Mouse (Mus musculus): ENCODE measurements around the gene Unc5c. TPM values are rescaled to one million over a fixed set of nuclear protein-coding genes. Genes with fewer than 3 reads are reported as not detected.
A peak's percentile ranks its signal among the peaks of the same experiment; 100 is the strongest.

Gene Unc5c
- total and polyA plus RNA-seq, 2 experiments from 2014 or later, result 9.2 to 28.3 TPM

DNA sequence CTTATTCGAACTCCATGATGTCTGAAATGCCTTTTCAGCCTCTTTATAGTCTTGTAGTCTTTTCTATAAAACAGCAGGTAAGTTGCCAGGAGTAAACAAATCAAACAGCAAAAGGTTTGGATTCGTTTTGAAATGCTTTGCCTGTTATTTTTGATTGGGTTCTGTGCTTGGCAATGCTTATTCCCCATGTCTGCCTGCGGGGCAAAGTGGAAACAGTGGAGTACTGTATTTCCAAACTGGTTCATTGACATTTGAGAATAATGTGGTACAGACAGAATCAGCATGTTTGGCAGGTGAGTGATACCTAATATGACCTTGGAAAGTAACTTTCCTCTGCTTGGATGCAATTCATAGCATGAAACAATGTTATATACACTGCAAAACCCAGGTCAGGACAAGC lies 292.2 kb downstream of the Unc5c start:
- H3K27me3 ChIP-seq (ENCODE audit: insufficient read depth, low read length), result no peaks in the 10 kb centered on the region

DNA sequence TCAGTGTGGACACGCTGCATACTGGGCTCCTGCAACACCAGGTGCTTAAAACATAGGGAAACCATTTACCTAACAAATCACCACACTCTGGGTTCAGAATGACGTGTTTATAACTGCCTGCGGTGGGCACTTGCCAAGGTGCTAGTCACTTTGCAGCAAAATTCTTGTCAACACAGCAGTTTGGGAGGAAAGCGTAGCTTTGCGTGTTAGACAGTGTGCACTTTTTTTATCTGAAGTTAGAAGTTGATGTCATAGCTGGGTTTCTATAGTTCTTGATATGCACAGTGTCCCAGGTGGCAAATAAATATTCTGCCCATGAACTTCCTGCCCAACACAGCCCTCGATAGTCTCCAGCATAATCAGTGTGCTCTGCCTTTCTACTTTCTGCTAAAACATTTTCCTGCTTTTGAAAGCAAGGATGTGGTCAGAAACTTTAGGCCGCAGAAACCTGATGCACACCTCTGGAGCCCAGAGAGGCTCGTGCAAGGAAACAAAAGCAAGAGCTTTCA lies 313.4 kb downstream of the Unc5c start:
- H3K27ac ChIP-seq (ENCODE audit: low read depth, low read length), result no peak overlapping the region
- H3K4me3 ChIP-seq (ENCODE audit: low read depth, low read length), result no peak overlapping the region
- DNase-seq, result no peak
- no peaks in the 10 kb centered on the region for H3K9me3 ChIP-seq (ENCODE audit: low read length)
- TF ChIP-seq CTCF (IDR thresholded peaks at IDR 0.05; ENCODE audit: low read depth), result no peak
- no peak overlapping the region for H3K9ac ChIP-seq
- no peak overlapping the region for H3K4me2 ChIP-seq (ENCODE audit: low read depth)
- WGBS, result 70% methylated on average over 8 of the region's 8 CpGs
- H3K4me1 ChIP-seq (ENCODE audit: insufficient read depth), result no peaks in the 10 kb centered on the region
- H3K36me3 ChIP-seq (ENCODE audit: insufficient read depth), result no peaks in the 10 kb centered on the region
- no peaks in the 10 kb centered on the region for H3K27me3 ChIP-seq (ENCODE audit: insufficient read depth, low read length)
- peak; percentile 25; the same call in 1 of the 2 replicates for ATAC-seq

More for the DNA sequence above, 292.2 kb downstream of the Unc5c start:
- no peak overlapping the region for H3K4me2 ChIP-seq (ENCODE audit: low read depth)
- H3K9ac ChIP-seq, result no peak overlapping the region
- 68% methylated on average over 3 of the region's 3 CpGs for WGBS
- H3K4me3 ChIP-seq (ENCODE audit: low read depth, low read length), result no peak overlapping the region
- TF ChIP-seq CTCF (IDR thresholded peaks at IDR 0.05; ENCODE audit: low read depth), result no peak
- DNase-seq, result no peak
- no peak for ATAC-seq
- H3K4me1 ChIP-seq (ENCODE audit: insufficient read depth), result no peaks in the 10 kb centered on the region
- H3K9me3 ChIP-seq (ENCODE audit: low read length), result no peaks in the 10 kb centered on the region
- H3K27ac ChIP-seq (ENCODE audit: low read depth, low read length), result no peak overlapping the region
- H3K36me3 ChIP-seq (ENCODE audit: insufficient read depth), result no peaks in the 10 kb centered on the region

DNA sequence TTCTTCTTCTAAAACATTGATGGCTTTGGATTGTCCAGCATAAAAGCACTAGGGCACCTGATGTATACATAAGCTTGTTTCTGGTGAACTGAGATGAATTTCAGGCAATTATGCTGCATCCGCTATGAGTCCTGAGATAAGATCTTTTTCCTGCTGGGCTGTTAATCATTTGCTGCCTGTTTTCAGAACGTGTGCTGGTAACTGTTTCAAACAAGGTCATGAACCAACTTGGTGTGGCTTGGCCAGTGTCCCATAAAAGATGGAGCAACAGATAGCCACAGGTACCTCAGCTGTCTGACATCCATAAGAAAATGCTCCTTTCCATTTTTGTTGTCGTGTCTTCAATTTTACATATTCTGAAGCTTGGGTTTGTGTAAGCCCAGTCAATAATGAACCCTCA lies 314.2 kb downstream of the Unc5c start:
- H3K36me3 ChIP-seq (ENCODE audit: insufficient read depth), result no peaks in the 10 kb centered on the region
- H3K4me2 ChIP-seq (ENCODE audit: low read depth), result no peak overlapping the region
- no peaks in the 10 kb centered on the region for H3K4me1 ChIP-seq (ENCODE audit: insufficient read depth)
- DNase-seq (no peak), ATAC-seq (no peak)
- no peak overlapping the region for H3K4me3 ChIP-seq (ENCODE audit: low read depth, low read length)
- 73% methylated on average over 3 of the region's 3 CpGs for WGBS
- H3K27me3 ChIP-seq (ENCODE audit: insufficient read depth, low read length), result no peaks in the 10 kb centered on the region
- H3K27ac ChIP-seq (ENCODE audit: low read depth, low read length), result no peak overlapping the region
- H3K9me3 ChIP-seq (ENCODE audit: low read length), result no peaks in the 10 kb centered on the region
- no peak overlapping the region for H3K9ac ChIP-seq
- no peak for TF ChIP-seq CTCF (IDR thresholded peaks at IDR 0.05; ENCODE audit: low read depth)

DNA sequence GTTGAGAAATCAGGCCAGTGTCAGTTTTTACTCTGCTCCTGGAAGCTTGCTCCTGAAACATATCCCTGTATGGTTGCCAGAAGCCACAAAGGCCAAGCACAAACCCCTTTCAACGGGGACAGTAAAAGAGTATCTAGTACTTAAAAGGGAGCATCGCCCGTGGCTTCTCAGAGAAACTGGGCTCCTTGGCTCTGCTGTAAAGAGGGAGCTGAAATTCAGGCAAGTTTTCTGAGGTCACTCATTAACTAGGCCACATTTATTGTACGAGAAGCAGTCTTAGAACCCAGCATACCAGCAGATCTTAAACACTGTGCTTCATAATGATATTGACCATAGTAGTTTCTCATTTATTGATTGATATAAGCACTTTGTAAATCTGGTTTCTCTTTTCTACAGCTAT lies 317.5 kb downstream of the Unc5c start:
- H3K4me1 ChIP-seq (ENCODE audit: insufficient read depth), result no peaks in the 10 kb centered on the region
- no peak overlapping the region for H3K4me2 ChIP-seq (ENCODE audit: low read depth)
- WGBS, result 71% methylated on average over 4 of the region's 4 CpGs
- no peaks in the 10 kb centered on the region for H3K27me3 ChIP-seq (ENCODE audit: insufficient read depth, low read length)
- H3K4me3 ChIP-seq (ENCODE audit: low read depth, low read length), result no peak overlapping the region
- H3K9ac ChIP-seq, result no peak overlapping the region
- no peak for DNase-seq
- H3K27ac ChIP-seq (ENCODE audit: low read depth, low read length), result no peak overlapping the region
- TF ChIP-seq CTCF (IDR thresholded peaks at IDR 0.05; ENCODE audit: low read depth), result no peak
- ATAC-seq, result no peak
- no peaks in the 10 kb centered on the region for H3K36me3 ChIP-seq (ENCODE audit: insufficient read depth)
- no peaks in the 10 kb centered on the region for H3K9me3 ChIP-seq (ENCODE audit: low read length)

DNA sequence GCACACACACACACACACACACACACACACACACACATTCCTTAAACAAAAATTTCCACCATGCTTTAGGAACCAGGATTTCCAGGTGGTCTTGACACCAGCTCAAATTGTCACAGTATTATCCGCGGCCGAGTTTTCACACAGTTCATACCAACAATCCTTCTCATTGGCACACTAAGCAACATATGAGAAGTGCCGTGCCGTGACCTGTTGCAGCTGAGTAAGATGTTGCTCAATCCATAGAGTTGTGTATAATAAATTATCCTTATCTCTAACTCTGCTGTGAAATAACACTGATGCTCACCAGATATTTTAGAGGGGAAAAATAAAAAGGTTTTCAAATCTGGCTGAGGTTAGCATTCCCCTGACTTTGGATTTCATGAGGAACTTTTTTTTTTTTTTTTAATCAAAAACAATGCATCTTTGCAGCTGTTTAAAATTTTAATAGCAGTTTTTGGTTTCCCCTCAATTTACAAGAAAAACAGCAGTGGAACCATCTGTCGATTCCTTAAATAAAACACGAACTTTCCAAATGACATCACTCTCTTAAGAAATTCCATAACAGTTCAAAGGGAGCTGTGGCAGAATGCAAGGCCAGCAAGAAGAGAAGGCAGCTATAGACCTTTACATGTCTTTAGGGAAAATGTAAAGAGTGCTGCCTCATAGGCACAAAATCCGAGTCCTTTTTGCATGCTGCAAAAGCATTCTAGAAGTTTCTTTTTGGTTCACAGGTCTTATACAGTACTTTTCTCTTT lies 326.2 kb downstream of the Unc5c start:
- no peaks in the 10 kb centered on the region for H3K27me3 ChIP-seq (ENCODE audit: insufficient read depth, low read length)
- no peaks in the 10 kb centered on the region for H3K4me1 ChIP-seq (ENCODE audit: insufficient read depth)
- WGBS, result 78% methylated on average over 8 of the region's 8 CpGs
- ATAC-seq (no peak), DNase-seq (no peak)
- H3K27ac ChIP-seq (ENCODE audit: low read depth, low read length), result no peak overlapping the region
- no peak overlapping the region for H3K4me2 ChIP-seq (ENCODE audit: low read depth)
- no peaks in the 10 kb centered on the region for H3K36me3 ChIP-seq (ENCODE audit: insufficient read depth)
- no peak for TF ChIP-seq CTCF (IDR thresholded peaks at IDR 0.05; ENCODE audit: low read depth)
- H3K9me3 ChIP-seq (ENCODE audit: low read length), result no peaks in the 10 kb centered on the region
- H3K9ac ChIP-seq, result no peak overlapping the region
- no peak overlapping the region for H3K4me3 ChIP-seq (ENCODE audit: low read depth, low read length)

DNA sequence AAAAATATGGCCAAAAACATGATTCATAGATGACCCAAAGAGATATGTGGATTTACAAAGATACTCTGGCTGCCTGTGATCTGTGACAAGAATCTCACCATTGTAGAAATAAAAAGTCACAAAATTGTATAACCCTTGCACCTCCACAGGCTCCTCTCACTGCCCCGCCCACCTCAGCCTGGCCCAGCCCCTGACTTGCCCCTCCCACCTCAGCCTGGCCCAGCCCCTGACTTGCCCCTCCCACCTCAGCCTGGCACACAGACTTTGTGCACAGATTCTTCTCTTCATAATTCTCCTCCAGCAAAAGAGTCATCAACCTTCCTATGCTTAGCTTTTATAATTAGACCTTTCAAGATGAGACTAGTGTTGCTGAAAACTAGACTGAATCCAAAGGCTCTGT lies 327.1 kb downstream of the Unc5c start:
- Histone ChIP-seq H3K4me2 (ENCODE audit: low read depth) (no peak overlapping the region), H3K9me3 (ENCODE audit: low read length) (no peaks in the 10 kb centered on the region), H3K4me3 (ENCODE audit: low read depth, low read length) (no peak overlapping the region), H3K27me3 (ENCODE audit: insufficient read depth, low read length) (no peaks in the 10 kb centered on the region), H3K27ac (ENCODE audit: low read depth, low read length) (no peak overlapping the region), H3K9ac (no peak overlapping the region), H3K36me3 (ENCODE audit: insufficient read depth) (no peaks in the 10 kb centered on the region), H3K4me1 (ENCODE audit: insufficient read depth) (no peaks in the 10 kb centered on the region)
- ATAC-seq (no peak), DNase-seq (no peak)
- no peak for TF ChIP-seq CTCF (IDR thresholded peaks at IDR 0.05; ENCODE audit: low read depth)
- 85% methylated on average over 1 of the region's 1 CpGs for WGBS

DNA sequence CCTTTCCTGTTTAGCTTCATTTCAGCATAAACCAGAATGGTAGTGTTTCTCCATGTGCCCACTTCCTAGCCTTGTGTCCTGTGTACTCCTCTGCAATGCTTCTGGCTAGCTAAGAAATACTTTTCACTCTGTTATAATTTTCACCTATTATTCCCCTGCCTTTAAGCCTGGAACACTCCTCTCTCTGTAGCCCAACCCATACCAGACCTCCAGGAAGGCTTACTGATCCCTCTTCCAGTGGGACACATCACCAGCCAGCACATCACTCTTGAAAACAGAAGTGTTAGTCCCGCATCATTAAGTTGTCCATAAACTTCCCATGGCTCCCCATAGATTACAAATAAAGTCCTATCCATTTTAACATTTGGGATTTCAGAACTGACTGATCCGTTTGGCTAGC lies 328.7 kb downstream of the Unc5c start:
- no peak overlapping the region for H3K4me2 ChIP-seq (ENCODE audit: low read depth)
- no peak overlapping the region for H3K4me3 ChIP-seq (ENCODE audit: low read depth, low read length)
- H3K9ac ChIP-seq, result no peak overlapping the region
- WGBS, result 90% methylated on average over 2 of the region's 2 CpGs
- H3K4me1 ChIP-seq (ENCODE audit: insufficient read depth), result no peaks in the 10 kb centered on the region
- DNase-seq (no peak), ATAC-seq (no peak)
- no peak overlapping the region for H3K27ac ChIP-seq (ENCODE audit: low read depth, low read length)
- no peaks in the 10 kb centered on the region for H3K9me3 ChIP-seq (ENCODE audit: low read length)
- H3K27me3 ChIP-seq (ENCODE audit: insufficient read depth, low read length), result no peaks in the 10 kb centered on the region
- TF ChIP-seq CTCF (IDR thresholded peaks at IDR 0.05; ENCODE audit: low read depth), result no peak
- H3K36me3 ChIP-seq (ENCODE audit: insufficient read depth), result no peaks in the 10 kb centered on the region
